Mouse (Mus musculus) MEL (cell line): Measurements from ENCODE around the gene Mrtfa. TPM values are rescaled to one million over a fixed set of nuclear protein-coding genes. Genes with fewer than 3 reads are reported as not detected.

Source experiments
- DNase-seq: peaks from one replicate; pipeline ENCODE4 v3.0.0; 2011; ENCODE audit warnings: low read depth, low spot score
- H3K27ac ChIP-seq: 2 replicates; pipeline ENCODE4 v1.5.1; 2012; ENCODE audit warnings: low read depth, mild to moderate bottlenecking, control low read depth, low read length, moderate library complexity; ENCODE audit not compliant: control insufficient read depth
- H3K27me3 ChIP-seq, 2 experiments: fragments of 150-350 bp in 1 of 2; sonication (generic) in 1 of 2; 2 replicates each; pipeline ENCODE4 v1.6.1; 2012; ENCODE audit warnings: low read length in 2 of 2, mild to moderate bottlenecking in 2 of 2, improper control_type of control experiment in 1 of 2, moderate library complexity in 1 of 2; ENCODE audit not compliant: insufficient read depth in 2 of 2, control insufficient read depth in 1 of 2
- H3K36me3 ChIP-seq, 2 experiments: 2 replicates each; pipeline ENCODE4 v1.6.1; 2012 to 2014; ENCODE audit warnings: low read length in 2 of 2, improper control_type of control experiment in 1 of 2, inconsistent platforms in 1 of 2, mild to moderate bottlenecking in 1 of 2; ENCODE audit not compliant: insufficient read depth in 2 of 2, control insufficient read depth in 1 of 2
- H3K4me1 ChIP-seq, 2 experiments: fragments of 150-350 bp in 1 of 2; sonication (generic) in 1 of 2; 2 replicates each; pipeline ENCODE4 v1.6.1; 2012; ENCODE audit warnings: low read length in 2 of 2, improper control_type of control experiment in 1 of 2, mild to moderate bottlenecking in 1 of 2; ENCODE audit not compliant: insufficient read depth in 2 of 2, control insufficient read depth in 1 of 2
- H3K4me3 ChIP-seq, 2 experiments: fragments of 150-350 bp in 1 of 2; sonication (generic) in 1 of 2; 2 replicates each; pipeline ENCODE4 v1.5.1; 2012; ENCODE audit warnings: low read depth in 2 of 2, low read length in 2 of 2, mild to moderate bottlenecking in 2 of 2, moderate library complexity in 2 of 2, control low read depth in 1 of 2, improper control_type of control experiment in 1 of 2; ENCODE audit not compliant: control insufficient read depth in 1 of 2, insufficient read depth in 1 of 2
- H3K79me2 ChIP-seq: 2 replicates; pipeline ENCODE4 v1.6.1; 2012; ENCODE audit warnings: mild to moderate bottlenecking, low read length, moderate library complexity; ENCODE audit not compliant: control insufficient read depth, poor library complexity, insufficient read depth
- H3K9ac ChIP-seq: 2 replicates; pipeline ENCODE4 v1.6.1; 2012; ENCODE audit warnings: low read depth, mild to moderate bottlenecking, control low read depth, low read length, moderate library complexity; ENCODE audit not compliant: control insufficient read depth, poor library complexity, severe bottlenecking
- H3K9me3 ChIP-seq: fragments of 150-350 bp; sonication (generic); replicated peaks from 2 replicates; pipeline ENCODE4 v1.6.1; 2012; ENCODE audit warnings: mild to moderate bottlenecking, low read length, improper control_type of control experiment, moderate library complexity; ENCODE audit not compliant: insufficient read depth
- BHLHE40 ChIP-seq: IDR thresholded peaks from 2 replicates; pipeline ENCODE4 v1.6.1; 2012; ENCODE audit warnings: low read depth, mild to moderate bottlenecking, inconsistent platforms, low read length, improper control_type of control experiment, borderline replicate concordance
- CTCF ChIP-seq, 3 experiments: IDR thresholded peaks in 2 of 3; conservative IDR thresholded peaks in 1 of 3; 2 replicates each; pipeline ENCODE4 v1.5.1; 2011 to 2012; ENCODE audit warnings: low read length in 3 of 3, low read depth in 2 of 3, mild to moderate bottlenecking in 2 of 3, improper control_type of control experiment in 1 of 3, inconsistent platforms in 1 of 3, mixed read lengths in 1 of 3, moderate library complexity in 1 of 3; ENCODE audit not compliant: control insufficient read depth in 1 of 3, insufficient read depth in 1 of 3, poor library complexity in 1 of 3, severe bottlenecking in 1 of 3
- HCFC1 ChIP-seq: IDR thresholded peaks from 2 replicates; pipeline ENCODE4 v1.6.1; 2012; ENCODE audit warnings: low read depth, mild to moderate bottlenecking, inconsistent platforms, low read length, improper control_type of control experiment, moderate library complexity
- KAT2A ChIP-seq: conservative IDR thresholded peaks from 2 replicates; pipeline ENCODE4 v1.6.1; 2012; ENCODE audit warnings: low read depth, low read length, improper control_type of control experiment, inconsistent platforms
- MAFK ChIP-seq: IDR thresholded peaks from 2 replicates; pipeline ENCODE4 v1.6.1; 2011; ENCODE audit warnings: low read depth, mild to moderate bottlenecking, low read length, improper control_type of control experiment, borderline replicate concordance
- MAZ ChIP-seq: IDR thresholded peaks from 2 replicates; pipeline ENCODE4 v1.6.1; 2012; ENCODE audit warnings: low read depth, mild to moderate bottlenecking, inconsistent platforms, low read length, improper control_type of control experiment
- MEF2A ChIP-seq: IDR thresholded peaks from 2 replicates; pipeline ENCODE4 v1.6.1; 2014; ENCODE audit warnings: low read depth, mild to moderate bottlenecking, inconsistent platforms, low read length, improper control_type of control experiment; ENCODE audit not compliant: poor library complexity, insufficient replicate concordance, severe bottlenecking; ENCODE audit errors: extremely low read depth
- NELFE ChIP-seq: IDR thresholded peaks from 2 replicates; pipeline ENCODE4 v1.6.1; 2011; ENCODE audit warnings: low read depth, low read length, improper control_type of control experiment
- RAD21 ChIP-seq: IDR thresholded peaks from 2 replicates; pipeline ENCODE4 v1.6.1; 2011; ENCODE audit warnings: mild to moderate bottlenecking, low read depth, low read length, improper control_type of control experiment
- SIN3A ChIP-seq: IDR thresholded peaks from 2 replicates; pipeline ENCODE4 v1.6.1; 2012; ENCODE audit warnings: low read length, improper control_type of control experiment, inconsistent platforms
- SMC3 ChIP-seq: IDR thresholded peaks from 2 replicates; pipeline ENCODE4 v1.6.1; 2011; ENCODE audit warnings: low read depth, low read length, improper control_type of control experiment
- UBTF ChIP-seq: IDR thresholded peaks from 2 replicates; pipeline ENCODE4 v1.6.1; 2012; ENCODE audit warnings: low read depth, mild to moderate bottlenecking, inconsistent platforms, low read length, improper control_type of control experiment, moderate library complexity, borderline replicate concordance; ENCODE audit not compliant: insufficient read depth
- USF1 ChIP-seq: IDR thresholded peaks from 2 replicates; pipeline ENCODE4 v1.6.1; 2014; ENCODE audit warnings: low read depth, mild to moderate bottlenecking, inconsistent platforms, low read length, improper control_type of control experiment, moderate library complexity
- ZC3H11A ChIP-seq: IDR thresholded peaks from 2 replicates; pipeline ENCODE4 v1.6.1; 2012; ENCODE audit warnings: low read depth, mild to moderate bottlenecking, inconsistent platforms, low read length, improper control_type of control experiment
- polyA plus RNA-seq, 2 experiments: library from polyadenylated mRNA; stranded (reverse) in 1 of 2; unstranded in 1 of 2; fragments of >175 nt in 1 of 2; fragments of >200 nt in 1 of 2; gene quantifications; 2 replicates each; pipeline versions ENCODE4 v1.2.1 to v1.2.4; 2012; ENCODE audit warnings: low replicate concordance in 2 of 2, low read depth in 1 of 2; ENCODE audit not compliant: insufficient read length in 2 of 2, insufficient read depth in 1 of 2, missing spikeins in 1 of 2
- total RNA-seq: library from RNA; depleted of rRNA; stranded (reverse); fragments of 300-350 nt; gene quantifications from 2 replicates; pipeline ENCODE4 v1.2.3, GENCODE M21; 2012

Mrtfa gene
- total and polyA plus RNA-seq, 3 experiments, result 2.6 to 11.9 TPM; not detected in 1

DNA sequence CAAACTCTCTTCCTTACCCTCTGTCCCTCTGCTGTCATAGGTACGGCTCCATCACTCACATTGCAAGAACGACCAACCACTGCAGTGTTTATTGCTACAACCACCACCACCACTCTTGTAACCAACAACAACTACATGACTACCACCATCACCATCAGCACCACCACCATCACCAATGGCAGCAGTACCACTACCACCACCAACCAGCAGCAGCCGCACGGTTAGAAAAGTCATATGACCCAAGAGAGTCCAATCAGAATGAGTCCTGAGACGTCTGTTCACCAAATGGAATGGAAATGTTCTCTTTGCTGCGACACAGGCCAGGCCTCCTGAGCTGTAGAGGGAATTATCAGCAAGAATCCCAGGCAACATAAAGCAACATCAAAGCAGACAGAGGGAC, 4.2 kb upstream of the Mrtfa start (continued):
- TF ChIP-seq USF1 (no peak), ZC3H11A (no peak)

DNA sequence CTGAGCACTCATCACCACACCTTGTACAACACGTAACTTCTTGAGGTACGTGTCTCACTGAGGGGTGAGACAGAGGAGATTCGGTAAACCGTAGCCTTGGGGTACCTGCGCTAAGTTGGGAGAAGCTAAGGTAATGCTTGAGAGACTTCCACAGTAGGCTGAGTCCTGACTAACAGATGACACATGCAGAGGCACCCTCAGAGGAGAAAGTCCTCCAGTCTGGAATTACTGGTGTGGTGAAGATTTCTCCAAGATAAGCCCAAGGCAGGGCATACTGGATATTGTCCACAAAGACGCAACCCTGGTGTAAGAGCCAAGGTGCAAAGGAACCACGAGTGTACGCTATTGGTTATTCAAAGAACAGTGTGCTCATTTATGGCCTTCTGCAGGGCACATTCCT, 2.3 kb upstream of the Mrtfa start:
- no peak overlapping the region for H3K27ac ChIP-seq
- H3K9me3 ChIP-seq, result no peaks in the 10 kb centered on the region
- TF ChIP-seq MAFK, result no peak
- TF ChIP-seq USF1, result no peak
- TF ChIP-seq KAT2A, result no peak
- no peak for TF ChIP-seq NELFE
- TF ChIP-seq MAZ, result no peak
- no peak for TF ChIP-seq RAD21
- no peak for TF ChIP-seq HCFC1
- TF ChIP-seq UBTF, result no peak
- TF ChIP-seq SMC3, result no peak
- no peak for TF ChIP-seq CTCF (IDR thresholded peaks at IDR 0.05 in 2 of 3, conservative IDR thresholded peaks at IDR 0.05 in 1 of 3; ENCODE audit: control insufficient read depth in 1 of 3, insufficient read depth in 1 of 3, low read depth in 2 of 3, low read length in 3 of 3, poor library complexity in 1 of 3, severe bottlenecking in 1 of 3)
- no peak for TF ChIP-seq SIN3A
- TF ChIP-seq BHLHE40, result no peak
- no peak overlapping the region for H3K9ac ChIP-seq
- peaks cover 3 to 15% of the 10 kb centered on the region in 2 experiments; a peak in 2 of 4 replicates for H3K4me1 ChIP-seq
- no peak overlapping the region for H3K4me3 ChIP-seq
- H3K27me3 ChIP-seq, result no peaks in the 10 kb centered on the region
- H3K36me3 ChIP-seq, result peaks cover 0 to 4% of the 10 kb centered on the region in 2 experiments; a peak in 2 of 4 replicates
- peaks cover 2% of the 10 kb centered on the region for H3K79me2 ChIP-seq
- no peak for DNase-seq

DNA sequence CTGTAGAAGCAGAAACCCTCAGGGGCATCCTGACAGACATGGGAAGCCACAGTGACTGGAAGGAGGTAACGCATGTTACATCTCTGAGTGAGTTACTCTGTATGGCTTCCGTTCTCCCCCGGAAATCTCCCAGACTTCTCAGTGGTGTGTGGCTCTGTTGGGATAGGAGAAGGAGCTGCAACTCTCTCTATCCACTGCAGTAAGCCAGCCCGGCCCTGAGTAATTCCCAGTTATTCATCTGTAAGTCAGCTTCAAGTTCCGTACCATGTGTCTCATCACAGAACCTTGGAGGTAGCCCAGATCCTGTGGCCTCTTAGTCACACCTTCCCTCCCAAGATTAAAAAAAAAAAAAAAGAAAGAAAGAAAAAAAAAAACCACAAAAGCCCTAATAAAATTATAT, 1.8 kb upstream of the Mrtfa start:
- H3K27me3 ChIP-seq, result no peaks in the 10 kb centered on the region
- H3K27ac ChIP-seq, result no peak overlapping the region
- no peaks in the 10 kb centered on the region for H3K9me3 ChIP-seq
- peaks cover 3 to 15% of the 10 kb centered on the region in 2 experiments; a peak in 2 of 4 replicates for H3K4me1 ChIP-seq
- no peak overlapping the region for H3K4me3 ChIP-seq
- H3K9ac ChIP-seq, result no peak overlapping the region
- TF ChIP-seq SIN3A (no peak), MAFK (no peak), MEF2A (no peak)
- peaks cover 2% of the 10 kb centered on the region for H3K79me2 ChIP-seq
- no peak for DNase-seq
- H3K36me3 ChIP-seq, result peaks cover 0 to 4% of the 10 kb centered on the region in 2 experiments; a peak in 2 of 4 replicates
